Mouse (Mus musculus) adrenal gland, postnatal 10 days (tissue): ENCODE data around the gene Gm11037. TPM values are rescaled to one million over a fixed set of nuclear protein-coding genes. Genes with fewer than 3 reads are reported as not detected.
A peak's percentile ranks its signal among the peaks of the same experiment; 100 is the strongest.
"Not testable (repeated sequence)": the region's sequence is repeated elsewhere in the genome, so short reads cannot be mapped to it uniquely, and the experiment has no call there.

Experiments used
- DNase-seq: peaks from one replicate; pipeline ENCODE4 v3.0.0; 2021; ENCODE audit warnings: mixed read lengths
- long read RNA-seq, 2 experiments: library from polyadenylated mRNA; stranded (forward); transcript quantifications; one replicate each; pipeline ENCODE4 v2.0.0; 2021
- total RNA-seq, 2 experiments: library from RNA; stranded (reverse); gene quantifications; 2 replicates each; pipeline ENCODE4 v1.2.3; 2021

Gm11037 gene
- total RNA-seq = not detected
- long read RNA-seq, experiment 1 = 0 reads
- long read RNA-seq, experiment 2 = 0 reads

- DNase-seq = no peak
Observed at GRCm38 (mm10) chr2:131132930-131133547, at the start of gene Gm11037. TSS of gene Gm11037 (plus strand) at chr2:131133497.

- DNase-seq = no peak
Observed at GRCm38 (mm10) chr2:131084206-131084605, 49.1 kb upstream of the Gm11037 start.

GRCm38 (mm10) chr2:131086667-131087390 lies 46.5 kb upstream of the Gm11037 start, which contains the start of gene Siglec1:
TSS of gene Siglec1 (minus strand) at chr2:131086765.
- DNase-seq = no peak

GRCm38 (mm10) chr2:131088581-131088980 lies 44.7 kb upstream of the Gm11037 start:
- no peak for DNase-seq

GRCm38 (mm10) chr2:131089634-131090033 lies 43.7 kb upstream of the Gm11037 start:
- DNase-seq = no peak

GRCm38 (mm10) chr2:131090852-131091251 lies 42.4 kb upstream of the Gm11037 start:
- DNase-seq = peak; percentile 16

- DNase-seq = no peak
Observed at GRCm38 (mm10) chr2:131093577-131093976, 39.7 kb upstream of the Gm11037 start.

- DNase-seq = peak; percentile 86
Observed at GRCm38 (mm10) chr2:131094823-131095222, 38.5 kb upstream of the Gm11037 start.

- DNase-seq = peak; percentile 54
Observed at GRCm38 (mm10) chr2:131096101-131096795, 37.0 kb upstream of the Gm11037 start.

- no peak for DNase-seq
Observed at GRCm38 (mm10) chr2:131097087-131097486, 36.2 kb upstream of the Gm11037 start.

GRCm38 (mm10) chr2:131101530-131101929 lies 31.8 kb upstream of the Gm11037 start:
- no peak for DNase-seq

- no peak for DNase-seq
Observed at GRCm38 (mm10) chr2:131104021-131104420, 29.3 kb upstream of the Gm11037 start.

- DNase-seq = not testable (repeated sequence)
Observed at GRCm38 (mm10) chr2:131105061-131105460, 28.2 kb upstream of the Gm11037 start.

GRCm38 (mm10) chr2:131105989-131106388 lies 27.3 kb upstream of the Gm11037 start:
- DNase-seq = no peak

- no peak for DNase-seq
Observed at GRCm38 (mm10) chr2:131118968-131119574, 14.2 kb upstream of the Gm11037 start.

GRCm38 (mm10) chr2:131124166-131124565 lies 9.1 kb upstream of the Gm11037 start:
- DNase-seq = no peak

GRCm38 (mm10) chr2:131125157-131125963 lies 7.9 kb upstream of the Gm11037 start:
- no peak for DNase-seq

GRCm38 (mm10) chr2:131125964-131126815 lies 7.1 kb upstream of the Gm11037 start:
- DNase-seq = no peak

- DNase-seq = peak; percentile 73
Observed at GRCm38 (mm10) chr2:131127161-131127730, 6.1 kb upstream of the Gm11037 start, which contains the start of gene Hspa12b. TSS of gene Hspa12b (plus strand) at chr2:131127280.

- no peak for DNase-seq
Observed at GRCm38 (mm10) chr2:131128211-131128610, 5.1 kb upstream of the Gm11037 start.
